Mouse (Mus musculus): Measurements from ENCODE around the gene Fam222b. TPM values are rescaled to one million over a fixed set of nuclear protein-coding genes. Genes with fewer than 3 reads are reported as not detected.
"Not testable (repeated sequence)": the region's sequence is repeated elsewhere in the genome, so short reads cannot be mapped to it uniquely, and the experiment has no call there.

Gene Fam222b
- polyA plus RNA-seq, 1 experiment from 2014 or later: 13.9 TPM

GRCm38 (mm10) chr11:78177437-78177836 is 83.0 kb downstream of the Fam222b start:
- Histone ChIP-seq H3K4me2 (peak overlapping the region; percentile 97), H3K9ac (peak overlapping the region; percentile 39), H3K27me3 (no peaks in the 10 kb centered on the region), H3K4me1 (peaks cover 61% of the 10 kb centered on the region), H3K36me3 (peaks cover 30% of the 10 kb centered on the region), H3K9me3 (no peaks in the 10 kb centered on the region), H3K4me3 (peak overlapping the region; percentile 61), H3K27ac (peak overlapping the region; percentile 99)
- ATAC-seq (ENCODE audit: borderline replicate concordance, extremely low read depth, low FRiP score, low TSS enrichment): no peak
- WGBS: 2% methylated on average over 10 of the region's 10 CpGs

DNA sequence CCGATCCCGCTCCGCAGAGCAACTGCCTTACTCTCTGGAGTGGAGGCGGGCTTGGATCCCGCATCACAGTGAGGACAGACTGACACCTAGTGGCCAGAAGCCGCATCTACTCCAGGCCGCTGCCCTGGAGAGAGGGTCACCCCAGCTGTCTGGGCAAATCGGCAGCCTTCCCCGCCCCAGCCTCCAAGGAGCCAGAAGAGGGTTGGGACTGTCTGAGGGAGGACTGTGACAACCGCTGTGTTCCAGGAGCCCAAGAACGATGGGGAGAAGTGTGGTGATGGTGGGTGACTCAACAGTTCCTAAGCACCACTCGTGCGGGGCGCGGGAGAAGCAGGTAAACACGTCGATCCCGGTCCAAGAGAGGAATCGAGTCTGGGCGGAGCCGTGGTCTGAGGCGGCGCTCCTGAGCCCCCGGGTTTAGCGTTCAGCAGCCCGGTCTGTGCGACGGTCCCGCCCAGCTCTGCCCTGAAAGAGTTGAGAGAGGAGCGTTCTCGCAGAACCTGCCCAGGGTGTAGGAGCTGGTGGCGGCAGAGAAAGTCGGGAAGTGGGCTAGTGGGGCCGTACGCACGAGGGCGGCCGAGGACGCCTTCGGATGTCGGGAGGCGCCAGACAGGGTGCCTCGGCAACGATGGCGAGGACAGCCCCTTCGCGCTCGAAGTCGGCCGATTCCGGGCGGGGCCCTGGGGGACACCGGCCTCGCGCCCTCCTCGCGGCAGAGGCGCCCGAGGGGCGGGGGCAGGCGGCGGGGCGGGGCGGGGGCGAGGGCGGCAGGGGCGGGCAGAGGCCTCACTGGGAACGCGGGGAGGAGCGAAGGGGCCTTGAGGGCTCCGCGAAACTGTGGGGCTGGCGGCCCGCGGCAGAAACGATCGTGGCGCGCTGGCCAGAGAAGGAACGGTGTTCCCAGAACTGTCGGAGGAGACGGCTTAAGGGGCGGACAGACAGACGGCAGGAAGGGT is 83.7 kb downstream of the Fam222b start:
- Histone ChIP-seq H3K27ac (peak overlapping the region; percentile 99), H3K4me3 (peak overlapping the region; percentile 61), H3K9me3 (no peaks in the 10 kb centered on the region), H3K9ac (peak overlapping the region; percentile 63), H3K27me3 (no peaks in the 10 kb centered on the region), H3K4me2 (peak overlapping the region; percentile 97), H3K36me3 (peaks cover 30% of the 10 kb centered on the region), H3K4me1 (peaks cover 61% of the 10 kb centered on the region)
- WGBS: under 1% methylated on average over 73 of the region's 84 CpGs
- ATAC-seq (ENCODE audit: borderline replicate concordance, extremely low read depth, low FRiP score, low TSS enrichment): peak; percentile 85

- ATAC-seq (ENCODE audit: borderline replicate concordance, extremely low read depth, low FRiP score, low TSS enrichment): no peak
Observed at GRCm38 (mm10) chr11:78178859-78179437, 84.5 kb downstream of the Fam222b start.

GRCm38 (mm10) chr11:78179438-78179999 is 85.1 kb downstream of the Fam222b start:
- Histone ChIP-seq H3K9ac (peak overlapping the region; percentile 63), H3K27ac (peak overlapping the region; percentile 99; the same call in 1 of the 2 replicates), H3K9me3 (no peaks in the 10 kb centered on the region), H3K36me3 (peaks cover 30% of the 10 kb centered on the region), H3K4me3 (peak overlapping the region; percentile 61), H3K4me2 (peak overlapping the region; percentile 97), H3K27me3 (no peaks in the 10 kb centered on the region), H3K4me1 (peaks cover 67% of the 10 kb centered on the region)
- WGBS: 24% methylated on average over 8 of the region's 8 CpGs
- ATAC-seq (ENCODE audit: borderline replicate concordance, extremely low read depth, low FRiP score, low TSS enrichment): no peak

More at GRCm38 (mm10) chr11:78178859-78179437, 84.5 kb downstream of the Fam222b start:
- peak overlapping the region; percentile 97 for H3K4me2 ChIP-seq
- WGBS: under 1% methylated on average over 29 of the region's 29 CpGs
- no peaks in the 10 kb centered on the region for H3K9me3 ChIP-seq
- peak overlapping the region; percentile 99 for H3K27ac ChIP-seq
- H3K36me3 ChIP-seq: peaks cover 30% of the 10 kb centered on the region
- H3K27me3 ChIP-seq: no peaks in the 10 kb centered on the region
- peaks cover 63% of the 10 kb centered on the region for H3K4me1 ChIP-seq
- H3K9ac ChIP-seq: peak overlapping the region; percentile 63
- peak overlapping the region; percentile 61 for H3K4me3 ChIP-seq

DNA sequence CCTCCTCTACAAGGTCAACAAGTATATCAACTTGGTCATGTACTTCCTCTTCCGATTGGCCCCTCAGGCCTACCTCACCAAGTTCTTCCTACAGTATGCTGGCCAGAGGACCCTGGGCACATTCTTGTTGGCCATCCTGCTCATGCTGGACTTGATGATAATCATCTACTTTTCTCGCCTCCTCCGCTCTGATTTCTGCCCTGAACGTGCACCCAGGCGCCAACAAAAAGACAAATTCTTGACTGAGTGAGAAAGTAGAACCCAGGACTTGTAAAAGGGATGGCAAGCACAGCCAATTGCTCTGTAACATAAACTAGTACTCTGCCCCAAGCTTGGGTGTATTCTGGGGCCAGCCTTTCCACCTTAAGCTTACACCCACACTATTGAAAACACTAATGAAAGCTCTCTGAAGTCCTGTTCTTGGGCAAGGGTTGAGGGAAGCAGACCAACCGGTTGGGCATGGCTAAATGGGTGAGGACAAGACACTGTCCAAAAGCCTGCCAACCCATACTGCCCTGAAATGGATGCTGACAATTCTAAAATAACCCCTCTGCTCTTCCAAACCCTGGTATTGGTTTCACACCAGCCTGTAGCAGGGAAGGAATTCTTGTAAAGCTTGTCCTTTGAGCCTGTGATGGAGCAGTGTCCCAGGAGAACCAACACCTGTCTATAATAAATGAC is 85.8 kb downstream of the Fam222b start:
- Histone ChIP-seq H3K27ac (no peak overlapping the region), H3K9ac (peak overlapping the region; percentile 4; the same call in 1 of the 2 replicates)

GRCm38 (mm10) chr11:78181830-78182357 is 87.4 kb downstream of the Fam222b start:
- Histone ChIP-seq H3K4me3 (peak overlapping the region; percentile 85), H3K9ac (peak overlapping the region; percentile 98), H3K9me3 (no peaks in the 10 kb centered on the region), H3K4me1 (peaks cover 58% of the 10 kb centered on the region), H3K36me3 (peaks cover 30% of the 10 kb centered on the region), H3K27me3 (no peaks in the 10 kb centered on the region), H3K27ac (no peak overlapping the region), H3K4me2 (peak overlapping the region; percentile 67)
- WGBS: 41% methylated on average over 2 of the region's 2 CpGs
- no peak for ATAC-seq (ENCODE audit: borderline replicate concordance, extremely low read depth, low FRiP score, low TSS enrichment)

More for the DNA sequence above, 85.8 kb downstream of the Fam222b start:
- no peaks in the 10 kb centered on the region for H3K27me3 ChIP-seq
- H3K9me3 ChIP-seq: no peaks in the 10 kb centered on the region
- peak overlapping the region; percentile 97; the same call in 1 of the 2 replicates for H3K4me2 ChIP-seq
- H3K4me3 ChIP-seq: peak overlapping the region; percentile 61; the same call in 1 of the 2 replicates
- no peak for ATAC-seq (ENCODE audit: borderline replicate concordance, extremely low read depth, low FRiP score, low TSS enrichment)
- peaks cover 30% of the 10 kb centered on the region for H3K36me3 ChIP-seq
- H3K4me1 ChIP-seq: peaks cover 61% of the 10 kb centered on the region
- WGBS: 55% methylated on average over 6 of the region's 6 CpGs

DNA sequence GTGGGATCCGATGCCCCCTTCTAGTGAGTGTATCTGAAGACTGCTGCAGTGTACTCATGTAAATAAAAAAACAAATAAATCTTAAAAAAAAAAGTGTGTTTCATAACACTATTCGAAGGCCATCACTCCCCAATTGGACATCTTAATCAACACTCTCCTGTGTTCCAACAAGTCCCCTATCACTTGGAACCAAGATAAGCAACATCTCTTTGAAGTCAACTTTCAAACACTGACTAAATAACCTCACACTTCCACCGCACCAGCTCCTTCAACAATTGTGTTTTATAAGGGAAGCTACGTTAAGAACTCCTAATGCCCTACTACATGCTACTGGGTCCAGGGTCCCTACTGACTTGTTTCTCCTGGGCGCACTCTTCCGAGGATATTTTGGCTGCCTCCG is 88.0 kb downstream of the Fam222b start:
- H3K4me1 ChIP-seq: peaks cover 58% of the 10 kb centered on the region
- H3K36me3 ChIP-seq: peaks cover 30% of the 10 kb centered on the region
- no peaks in the 10 kb centered on the region for H3K9me3 ChIP-seq
- no peak overlapping the region for H3K27ac ChIP-seq
- H3K27me3 ChIP-seq: no peaks in the 10 kb centered on the region
- ATAC-seq (ENCODE audit: borderline replicate concordance, extremely low read depth, low FRiP score, low TSS enrichment): no peak
- peak overlapping the region; percentile 85 for H3K4me3 ChIP-seq
- H3K4me2 ChIP-seq: peak overlapping the region; percentile 67
- WGBS: 1% methylated on average over 7 of the region's 7 CpGs
- peak overlapping the region; percentile 98 for H3K9ac ChIP-seq

DNA sequence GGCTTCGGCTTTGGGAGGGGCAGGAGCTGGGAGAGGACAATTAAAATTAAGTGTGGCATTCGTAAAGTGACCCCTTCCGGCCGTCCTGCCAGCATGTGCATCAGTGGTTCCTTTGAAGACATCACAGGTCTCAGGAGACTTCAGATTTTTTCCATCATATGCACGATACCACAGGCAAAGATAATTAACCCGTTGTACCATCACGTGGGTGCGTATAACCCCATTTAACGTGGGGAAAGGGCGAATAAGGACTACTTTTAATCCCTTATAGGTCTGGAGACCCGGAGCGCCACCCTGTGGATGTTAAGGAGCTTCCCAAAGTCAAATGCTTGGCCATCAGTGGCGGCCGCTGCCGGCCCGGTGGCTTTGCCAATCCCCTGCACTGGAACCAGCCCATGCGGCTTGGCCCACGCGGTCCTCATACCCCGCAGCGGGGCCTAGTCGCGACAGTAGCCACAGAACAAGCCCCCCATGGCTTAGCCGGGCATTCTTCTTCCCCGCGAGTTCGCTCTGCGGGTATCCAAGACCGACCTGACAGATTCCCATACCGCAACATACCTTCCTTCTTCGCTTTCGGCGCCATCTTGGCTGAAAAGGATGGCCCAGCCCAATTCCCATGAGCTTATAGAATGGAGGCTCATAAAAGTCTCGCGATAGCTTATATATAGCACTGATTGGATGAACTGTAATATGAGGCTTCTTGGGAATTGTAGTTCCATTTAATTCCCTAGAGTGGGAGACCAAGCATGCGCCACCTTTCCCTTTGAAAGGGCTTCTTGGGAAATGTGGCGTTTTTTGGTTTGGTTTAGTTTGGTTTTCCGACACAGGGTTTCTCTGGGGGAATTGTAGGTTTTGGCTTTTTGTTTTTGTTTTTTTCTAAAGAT is 88.7 kb downstream of the Fam222b start, which contains the start of gene Rpl23a:
Gene Rpl23a (minus strand): TSS at position 624 of the 884 bp plus-strand sequence.
- Histone ChIP-seq H3K4me2 (peak within 1 kb of the TSS; percentile 67), H3K4me3 (peak within 1 kb of the TSS; percentile 85), H3K9ac (peak within 1 kb of the TSS; percentile 98), H3K36me3 (peaks cover 30% of the 10 kb centered on the region), H3K4me1 (peaks cover 56% of the 10 kb centered on the region), H3K27me3 (no peaks in the 10 kb centered on the region), H3K9me3 (no peaks in the 10 kb centered on the region), H3K27ac (peak within 1 kb of the TSS; percentile 93)
- ATAC-seq (ENCODE audit: borderline replicate concordance, extremely low read depth, low FRiP score, low TSS enrichment): peak; percentile 80
- under 1% methylated on average over 38 of the region's 38 CpGs for WGBS

- no peak for ATAC-seq (ENCODE audit: borderline replicate concordance, extremely low read depth, low FRiP score, low TSS enrichment)
- H3K9me3 ChIP-seq: no peaks in the 10 kb centered on the region
- no peaks in the 10 kb centered on the region for H3K27me3 ChIP-seq
- H3K4me1 ChIP-seq: peaks cover 52% of the 10 kb centered on the region
- H3K36me3 ChIP-seq: peaks cover 30% of the 10 kb centered on the region
- H3K27ac ChIP-seq: no peak overlapping the region; the same call in 1 of the 2 replicates
- peak overlapping the region; percentile 98; the same call in 1 of the 2 replicates for H3K9ac ChIP-seq
- 37% methylated on average over 10 of the region's 10 CpGs for WGBS
- peak overlapping the region; percentile 85 for H3K4me3 ChIP-seq
- peak overlapping the region; percentile 52 for H3K4me2 ChIP-seq
Observed at GRCm38 (mm10) chr11:78183884-78184514, 89.5 kb downstream of the Fam222b start.

DNA sequence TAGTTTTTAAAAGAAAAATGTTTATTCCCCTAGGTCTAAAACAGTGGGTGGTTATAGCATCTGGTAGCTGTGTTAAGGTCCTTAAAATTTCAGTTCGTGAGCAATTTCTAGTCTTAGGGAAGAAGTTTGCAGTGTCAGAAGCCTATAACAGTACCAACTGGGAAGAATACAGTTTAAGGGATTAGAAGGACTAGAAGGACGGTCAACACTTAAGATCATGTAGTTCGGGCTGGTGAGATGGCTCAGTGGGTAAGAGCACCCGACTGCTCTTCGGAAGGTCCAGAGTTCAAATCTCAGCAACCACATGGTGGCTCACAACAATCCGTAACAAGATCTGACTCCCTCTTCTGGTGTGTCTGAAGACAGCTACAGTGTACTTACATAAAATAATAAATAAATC is 90.2 kb downstream of the Fam222b start:
- not testable (repeated sequence) for H3K9me3 ChIP-seq; H3K9ac ChIP-seq; ATAC-seq (ENCODE audit: borderline replicate concordance, extremely low read depth, low FRiP score, low TSS enrichment); H3K27ac ChIP-seq; H3K4me3 ChIP-seq; H3K4me2 ChIP-seq; H3K27me3 ChIP-seq
- 91% methylated on average over 6 of the region's 6 CpGs for WGBS
- H3K4me1 ChIP-seq: peaks cover 48% of the 10 kb centered on the region
- peaks cover 26% of the 10 kb centered on the region for H3K36me3 ChIP-seq
